28 mouse cellular contexts compared by ENCODE assay signal in the genomic region with DNA sequence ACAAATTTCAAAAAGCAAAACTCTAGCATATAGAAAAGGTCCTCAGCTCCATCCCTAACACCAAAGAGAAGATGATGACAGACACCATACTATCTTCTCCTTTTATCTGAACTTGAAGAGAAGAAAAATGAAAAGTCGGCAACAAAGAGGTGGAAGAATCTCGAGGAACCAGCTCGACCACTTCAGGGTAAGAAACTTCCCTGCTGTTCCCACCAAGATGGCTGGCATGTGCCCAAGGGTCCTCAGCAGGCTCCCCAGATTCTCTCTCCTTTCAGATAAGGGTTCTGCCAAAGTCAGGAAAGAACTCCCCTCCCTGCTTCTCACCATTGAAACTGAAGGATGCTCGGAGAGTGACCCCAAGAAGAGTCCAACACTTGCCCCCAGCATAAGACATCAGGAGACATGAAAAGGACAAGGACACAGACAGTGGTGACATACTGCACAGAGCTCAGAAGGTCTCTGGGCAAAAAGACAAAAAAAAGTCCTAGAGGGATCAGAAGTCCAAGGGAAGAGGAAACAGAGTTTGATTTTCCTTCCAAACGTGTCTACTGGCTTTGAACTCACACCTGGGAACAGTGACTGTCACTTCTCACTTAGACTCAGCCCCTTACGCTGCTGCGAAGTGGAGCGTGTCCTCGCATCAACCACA. TPM values are rescaled to one million over a fixed set of nuclear protein-coding genes. Genes with fewer than 3 reads are reported as not detected.
A peak's percentile ranks its signal among the peaks of the same experiment; 100 is the strongest.
DNase-seq lines count a peak whose midpoint lies in the region; ATAC-seq and TF ChIP-seq lines count a peak whose summit lies in the region.
"Had no signal": no experiment of that assay in that cellular context is flagged by ENCODE, and none has a peak within 500 bp of the region (broad histone marks: within the 10 kb centered on the region; RNA-seq: fewer than 3 reads in every experiment).

No protein-coding gene starts in this region.

- H3K27ac ChIP-seq in lung, embryonic 14.5 days (ENCODE audit: low read depth): peak overlapping the region; percentile 47; the same call in 1 of the 2 replicates
- H3K27ac ChIP-seq in lung, postnatal 0 days (ENCODE audit: low read length): peak overlapping the region; percentile 33
- H3K27ac ChIP-seq: embryonic facial prominence, embryonic 15.5 days; forebrain, embryonic 12.5 days; heart, embryonic 15.5 days; kidney, embryonic 15.5 days; left cerebral cortex, adult 2 months; limb, embryonic 13.5 days; liver, embryonic 13.5 days; macrophage; midbrain, embryonic 15.5 days; neural tube, embryonic 15.5 days had no signal

- no peak for TF ChIP-seq CTCF in lung, adult 2 months (IDR thresholded peaks at IDR 0.05; ENCODE audit: insufficient read depth, low read length)
- TF ChIP-seq CTCF in lung, embryonic 14.5 days (IDR thresholded peaks at IDR 0.05; ENCODE audit: low read depth): no peak
- no peak for TF ChIP-seq CTCF in lung, postnatal 0 days (IDR thresholded peaks at IDR 0.05)

- H3K27me3 ChIP-seq in lung, embryonic 14.5 days (ENCODE audit: insufficient read depth, low read length): no peaks in the 10 kb centered on the region
- H3K27me3 ChIP-seq in lung, postnatal 0 days (replicated peaks; ENCODE audit: insufficient read depth, low read length): no peaks in the 10 kb centered on the region
- H3K27me3 ChIP-seq: embryonic facial prominence, embryonic 15.5 days; forebrain, embryonic 12.5 days; heart, embryonic 15.5 days; kidney, embryonic 15.5 days; limb, embryonic 13.5 days; liver, embryonic 13.5 days; midbrain, embryonic 15.5 days; neural tube, embryonic 15.5 days had no signal

- peak; percentile 72 to 81 for DNase-seq in lung, adult 18-20 months
- no peak for DNase-seq in lung, adult 2 months
- peak; percentile 78 for DNase-seq in lung, embryonic 14.5 days
- peak; percentile 79 for DNase-seq in lung, postnatal 0 days (ENCODE audit: low spot score)
- peak; percentile 74 to 81 for DNase-seq in lung, postnatal 4 days
- no peak for DNase-seq in embryo, embryonic 10 days (ENCODE audit: low spot score)
- no peak for DNase-seq in thymus, postnatal 25 days
- DNase-seq in gastrocnemius, adult 8-10 months (ENCODE audit: low spot score in 2 of 2): no peak
- DNase-seq: adrenal gland, adult 8-10 months; B cell, adult 2 months; cerebellum, adult 8-10 months; forebrain, postnatal 0 days; gastrocnemius, postnatal 10 days; kidney, adult 18-20 months; liver, embryonic 13.5 days; right cerebral cortex, postnatal 25 days; spleen, adult 18-20 months; thymus, adult 2 months; thymus, postnatal 4 days had no signal

- no peak for TF ChIP-seq POLR2A in lung, adult 2 months (IDR thresholded peaks at IDR 0.05; ENCODE audit: borderline replicate concordance, extremely low read depth, low read depth, low read length)

- WGBS in lung, adult 2 months: 62% methylated on average over 9 of the region's 9 CpGs
- 60% methylated on average over 9 of the region's 9 CpGs for WGBS in lung, embryonic 14.5 days
- 50% methylated on average over 9 of the region's 9 CpGs for WGBS in lung, postnatal 0 days

- TF ChIP-seq EP300 in lung, postnatal 0 days (IDR thresholded peaks at IDR 0.05): peak; percentile 90

- no peak overlapping the region for H3K4me2 ChIP-seq in lung, embryonic 14.5 days
- no peak overlapping the region for H3K4me2 ChIP-seq in lung, postnatal 0 days (replicated peaks; ENCODE audit: low read depth, low read length)
- H3K4me2 ChIP-seq: embryonic facial prominence, embryonic 15.5 days; forebrain, embryonic 12.5 days; heart, embryonic 15.5 days; kidney, embryonic 15.5 days; limb, embryonic 13.5 days; liver, embryonic 13.5 days; midbrain, embryonic 15.5 days; neural tube, embryonic 15.5 days had no signal

- no peak overlapping the region for H3K9ac ChIP-seq in lung, embryonic 14.5 days
- H3K9ac ChIP-seq in lung, postnatal 0 days (replicated peaks; ENCODE audit: low read depth): no peak overlapping the region
- H3K9ac ChIP-seq: embryonic facial prominence, embryonic 15.5 days; forebrain, embryonic 12.5 days; forebrain, postnatal 0 days; heart, embryonic 15.5 days; kidney, embryonic 15.5 days; limb, embryonic 13.5 days; liver, embryonic 13.5 days; midbrain, embryonic 15.5 days; neural tube, embryonic 15.5 days had no signal

- peaks cover 23% of the 10 kb centered on the region for H3K4me1 ChIP-seq in lung, adult 2 months (ENCODE audit: control insufficient read depth, insufficient read depth, low read length)
- peaks cover 25% of the 10 kb centered on the region; the same call in 1 of the 2 replicates for H3K4me1 ChIP-seq in lung, embryonic 14.5 days (ENCODE audit: insufficient read depth)
- peaks cover 13% of the 10 kb centered on the region; the same call in 1 of the 2 replicates for H3K4me1 ChIP-seq in lung, postnatal 0 days (ENCODE audit: insufficient read depth, low read depth, low read length)

- no peak overlapping the region for H3K4me3 ChIP-seq in lung, adult 2 months (replicated peaks; ENCODE audit: extremely low read depth, low read depth, low read length)
- H3K4me3 ChIP-seq in lung, embryonic 14.5 days (ENCODE audit: low read depth, low read length): no peak overlapping the region
- H3K4me3 ChIP-seq in lung, postnatal 0 days (ENCODE audit: low read depth, low read length): no peak overlapping the region
- H3K4me3 ChIP-seq: embryonic facial prominence, embryonic 15.5 days; forebrain, embryonic 12.5 days; heart, embryonic 15.5 days; kidney, embryonic 15.5 days; left cerebral cortex, adult 2 months; limb, embryonic 13.5 days; liver, embryonic 13.5 days; midbrain, embryonic 15.5 days; neural tube, embryonic 15.5 days had no signal

- H3K9me3 ChIP-seq in lung, embryonic 14.5 days (ENCODE audit: low read depth, low read length): no peaks in the 10 kb centered on the region
- H3K9me3 ChIP-seq in lung, postnatal 0 days (ENCODE audit: low read length): no peaks in the 10 kb centered on the region
- H3K9me3 ChIP-seq: embryonic facial prominence, embryonic 15.5 days; forebrain, embryonic 12.5 days; heart, embryonic 15.5 days; kidney, embryonic 15.5 days; limb, embryonic 13.5 days; liver, embryonic 13.5 days; midbrain, embryonic 15.5 days; neural tube, embryonic 15.5 days had no signal

- no peak for ATAC-seq in lung, embryonic 14.5 days (ENCODE audit: insufficient read depth)
- ATAC-seq in lung, postnatal 0 days: peak; percentile 59
- ATAC-seq: forebrain, postnatal 0 days; midbrain, embryonic 15.5 days had no signal

- H3K36me3 ChIP-seq in lung, embryonic 14.5 days (ENCODE audit: insufficient read depth): no peaks in the 10 kb centered on the region
- no peaks in the 10 kb centered on the region for H3K36me3 ChIP-seq in lung, postnatal 0 days (ENCODE audit: insufficient read depth, low read length)
- H3K36me3 ChIP-seq: embryonic facial prominence, embryonic 15.5 days; forebrain, embryonic 12.5 days; heart, embryonic 15.5 days; kidney, embryonic 15.5 days; limb, embryonic 13.5 days; liver, embryonic 13.5 days; midbrain, embryonic 15.5 days; neural tube, embryonic 15.5 days had no signal

RNA-seq across cellular contexts. Expression of gene Cux1, which starts 41.3 kb away (rescaled TPM):
- 45.9 and 46.6 TPM in 2 replicates for polyA plus RNA-seq in lung, adult 2 months (2012; rRNA removed)
- polyA plus RNA-seq in lung, embryonic 14.5 days (2014; fragmentation: Nextera tagmentation; extraction: Ambion mirVana): 99.5 and 104 TPM in 2 replicates
- 68.5 and 74.0 TPM in 2 replicates for polyA plus RNA-seq in lung, postnatal 0 days (2015; fragmentation: Nextera tagmentation; extraction: Ambion mirVana)
- total RNA-seq in gastrocnemius, adult 8-10 months (2022): 10 to 100 TPM; 79.2 to 99.7 (median 92.2) TPM

Comparison
In these comparisons a context has a peak if more than half of its experiments do, and no peak if none do; other contexts are left out.
1. DNase-seq: peak in lung, adult 18-20 months (2 of 2), lung, embryonic 14.5 days (single experiment), lung, postnatal 0 days (single experiment) and lung, postnatal 4 days (2 of 2); none in lung, adult 2 months (single experiment), embryo, embryonic 10 days (single experiment), thymus, postnatal 25 days (single experiment) and gastrocnemius, adult 8-10 months (0 of 2).